Mouse (Mus musculus) yolk sac, embryonic 10.5 days (tissue): ENCODE results near the gene Aco2.
"Not testable (repeated sequence)": the region's sequence is repeated elsewhere in the genome, so short reads cannot be mapped to it uniquely, and the experiment has no call there.

Experiments used
- DNase-seq: peaks from one replicate; pipeline ENCODE4 v3.0.0-alpha.2; 2017; ENCODE audit warnings: low spot score

Gene Aco2

GRCm38 (mm10) chr15:81879531-81880401 lies 7.7 kb downstream of the Aco2 start:
- no peak for DNase-seq

GRCm38 (mm10) chr15:81882348-81882747 lies 10.2 kb downstream of the Aco2 start:
- peak; percentile 33 for DNase-seq

GRCm38 (mm10) chr15:81885418-81885934 lies 13.4 kb downstream of the Aco2 start:
- no peak for DNase-seq

GRCm38 (mm10) chr15:81886795-81887550 lies 14.9 kb downstream of the Aco2 start:
- no peak for DNase-seq

GRCm38 (mm10) chr15:81889175-81889574 lies 17.1 kb downstream of the Aco2 start:
- no peak for DNase-seq

GRCm38 (mm10) chr15:81891140-81891802 lies 19.2 kb downstream of the Aco2 start:
- DNase-seq = no peak

GRCm38 (mm10) chr15:81891822-81892580 lies 19.9 kb downstream of the Aco2 start:
- peak; percentile 65 for DNase-seq

GRCm38 (mm10) chr15:81894002-81894401 lies 21.9 kb downstream of the Aco2 start:
- DNase-seq = no peak

GRCm38 (mm10) chr15:81896407-81896806 lies 24.3 kb downstream of the Aco2 start:
- DNase-seq = no peak

GRCm38 (mm10) chr15:81897607-81898285 lies 25.6 kb downstream of the Aco2 start:
- DNase-seq = peak; percentile 49

- DNase-seq = no peak
Observed at GRCm38 (mm10) chr15:81898751-81899150, 26.6 kb downstream of the Aco2 start.

- DNase-seq = no peak
Observed at GRCm38 (mm10) chr15:81904939-81905338, 32.8 kb downstream of the Aco2 start.

- no peak for DNase-seq
Observed at GRCm38 (mm10) chr15:81907953-81908352, 35.8 kb downstream of the Aco2 start.

GRCm38 (mm10) chr15:81908767-81909166 lies 36.7 kb downstream of the Aco2 start:
- not testable (repeated sequence) for DNase-seq

- no peak for DNase-seq
Observed at GRCm38 (mm10) chr15:81912498-81912897, 40.4 kb downstream of the Aco2 start.

- no peak for DNase-seq
Observed at GRCm38 (mm10) chr15:81914668-81915067, 42.6 kb downstream of the Aco2 start.

GRCm38 (mm10) chr15:81915663-81916062 lies 43.6 kb downstream of the Aco2 start:
- no peak for DNase-seq

- DNase-seq = no peak
Observed at GRCm38 (mm10) chr15:81917201-81917600, 45.1 kb downstream of the Aco2 start.

GRCm38 (mm10) chr15:81917621-81918463 lies 45.7 kb downstream of the Aco2 start:
- peak; percentile 53 for DNase-seq

- DNase-seq = no peak
Observed at GRCm38 (mm10) chr15:81919062-81919461, 47.0 kb downstream of the Aco2 start.
